Mouse (Mus musculus) mature B cell (primary cell): Measurements from ENCODE around the gene Trio.

ENCODE experiments used
- in situ Hi-C: fragments of 300-500 bp; cut with MboI; formaldehyde crosslinking; loops from 2 replicates; pipeline ENCODE4 v1.14.3; 2019

Gene Trio

GRCm38 (mm10) chr15:27945570-27945969 lies 80.1 kb downstream of the Trio start:
- in situ Hi-C loops, result no loop called here

- in situ Hi-C loops, result no loop called here
Observed at GRCm38 (mm10) chr15:27944898-27945297, 80.8 kb downstream of the Trio start.

- in situ Hi-C loops, result no loop called here
Observed at GRCm38 (mm10) chr15:27943486-27944195, 82.0 kb downstream of the Trio start.

DNA sequence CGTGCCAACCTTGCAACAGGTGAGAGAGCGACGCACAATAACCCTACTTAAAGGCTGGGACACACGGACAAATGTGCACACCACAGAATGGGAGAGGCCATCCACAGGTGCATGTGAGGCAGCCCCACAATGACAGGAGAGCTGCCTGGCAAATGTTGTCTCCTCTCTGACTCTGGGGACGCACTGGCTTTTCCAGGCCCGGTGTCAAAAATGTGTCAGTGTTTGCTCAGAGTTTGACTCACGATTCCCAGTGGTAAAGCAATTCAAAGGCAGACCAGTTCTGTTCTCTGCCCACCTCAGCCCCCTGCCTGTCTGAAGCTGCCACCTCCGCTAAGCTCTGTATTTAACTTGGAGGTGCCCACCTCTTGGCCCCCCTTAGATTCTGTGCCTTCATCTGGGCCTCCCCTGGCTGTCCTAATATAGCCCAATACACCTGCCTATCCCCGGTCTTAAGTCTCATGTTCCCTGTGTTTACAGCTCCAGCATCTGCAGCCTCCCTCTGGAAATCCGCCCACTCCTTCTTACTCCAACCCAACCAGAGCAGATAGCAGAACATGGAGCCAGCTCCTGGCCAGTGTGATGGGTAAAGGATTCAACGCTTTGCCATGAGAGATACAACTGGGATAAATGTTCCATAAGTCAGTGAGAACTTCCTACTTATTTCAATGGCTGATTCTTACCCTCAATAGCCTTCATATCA lies 83.3 kb downstream of the Trio start:
- in situ Hi-C loops, result no loop called here

GRCm38 (mm10) chr15:27941441-27941840 lies 84.2 kb downstream of the Trio start:
- in situ Hi-C loops, result no loop called here

DNA sequence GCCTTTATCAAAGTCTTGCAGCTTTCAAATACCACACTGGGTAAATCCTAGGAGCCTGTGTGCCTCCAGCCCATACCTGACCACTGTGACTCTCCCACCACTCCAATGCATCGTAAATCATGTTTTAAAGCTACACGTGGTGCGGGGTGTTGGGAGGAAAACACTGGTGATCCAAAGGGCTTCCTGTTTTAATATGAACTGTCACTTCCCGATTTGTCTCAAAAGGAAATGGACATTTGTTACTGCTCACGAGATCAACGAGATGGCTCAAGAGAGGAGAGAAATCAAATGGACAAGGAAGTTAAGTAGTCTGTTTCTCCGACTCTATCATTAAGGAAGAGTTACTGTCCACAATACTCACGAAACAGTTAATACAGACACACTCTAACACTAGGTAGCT lies 84.6 kb downstream of the Trio start:
- in situ Hi-C loops, result no loop called here

DNA sequence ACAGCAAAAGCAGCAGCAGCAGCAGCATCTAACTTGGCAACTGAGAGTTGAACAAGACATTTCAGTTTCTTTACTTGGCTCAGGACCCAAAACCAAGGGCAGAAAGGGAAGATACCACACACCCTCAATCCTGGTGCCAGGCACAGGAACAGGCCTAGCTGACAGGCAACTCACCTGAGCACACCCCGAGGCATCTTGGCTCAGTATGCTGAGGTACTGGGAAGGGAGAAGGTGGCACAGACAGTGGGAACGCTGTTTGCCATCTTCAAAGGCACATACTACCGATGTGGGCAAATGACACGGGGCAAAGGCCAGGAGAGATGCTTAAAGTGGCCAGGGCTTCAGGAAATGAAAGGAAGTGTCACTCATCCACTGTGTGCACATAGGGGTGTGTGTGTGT lies 85.6 kb downstream of the Trio start:
- in situ Hi-C loops, result no loop called here

- in situ Hi-C loops, result no loop called here
Observed at GRCm38 (mm10) chr15:27938886-27939285, 86.8 kb downstream of the Trio start.

DNA sequence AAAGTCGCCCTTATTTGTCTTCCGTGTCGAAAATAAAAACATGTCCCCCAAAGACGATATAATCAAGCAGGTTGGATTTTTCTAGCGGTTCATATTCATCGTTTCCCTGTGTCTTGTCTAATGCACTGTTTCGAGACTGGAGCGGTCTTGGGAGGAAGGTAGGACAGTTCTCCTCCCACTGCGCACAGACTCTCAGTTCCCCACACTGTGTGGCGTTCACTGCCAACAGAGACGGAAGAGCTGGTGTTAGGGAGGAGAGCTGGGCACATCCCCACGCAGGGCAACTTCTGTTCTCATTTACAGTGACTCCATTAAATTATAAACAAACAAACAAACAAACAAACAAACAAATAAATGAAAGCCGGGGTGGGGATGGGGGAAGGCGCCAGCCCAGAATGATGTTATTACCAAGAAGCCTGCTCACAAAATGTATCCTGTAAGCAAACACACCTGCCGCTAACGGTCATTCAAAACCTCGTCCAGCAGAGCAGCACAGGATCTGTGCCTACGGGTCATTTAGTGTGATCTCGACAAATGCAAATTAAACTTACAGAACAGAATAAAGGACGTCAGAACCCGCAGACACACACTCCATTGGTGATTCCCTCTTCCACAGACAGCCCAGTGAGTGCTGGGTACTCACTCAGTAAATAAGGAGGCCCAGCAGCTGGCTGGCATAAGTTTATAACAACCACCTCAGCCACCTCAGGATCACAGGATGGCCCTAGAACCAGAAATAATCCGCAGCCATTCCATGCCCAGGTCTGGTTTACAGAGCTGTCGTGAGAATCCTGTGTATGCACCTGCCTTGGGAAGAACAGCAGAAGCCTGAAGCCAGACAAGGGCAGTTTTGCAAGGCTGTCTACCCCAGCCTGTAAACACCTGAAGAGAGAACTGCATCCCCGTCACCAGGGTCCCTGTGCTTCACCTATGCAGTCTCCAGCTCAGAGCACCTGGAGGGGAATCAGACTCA lies 87.5 kb downstream of the Trio start:
- in situ Hi-C loops, result no loop called here

DNA sequence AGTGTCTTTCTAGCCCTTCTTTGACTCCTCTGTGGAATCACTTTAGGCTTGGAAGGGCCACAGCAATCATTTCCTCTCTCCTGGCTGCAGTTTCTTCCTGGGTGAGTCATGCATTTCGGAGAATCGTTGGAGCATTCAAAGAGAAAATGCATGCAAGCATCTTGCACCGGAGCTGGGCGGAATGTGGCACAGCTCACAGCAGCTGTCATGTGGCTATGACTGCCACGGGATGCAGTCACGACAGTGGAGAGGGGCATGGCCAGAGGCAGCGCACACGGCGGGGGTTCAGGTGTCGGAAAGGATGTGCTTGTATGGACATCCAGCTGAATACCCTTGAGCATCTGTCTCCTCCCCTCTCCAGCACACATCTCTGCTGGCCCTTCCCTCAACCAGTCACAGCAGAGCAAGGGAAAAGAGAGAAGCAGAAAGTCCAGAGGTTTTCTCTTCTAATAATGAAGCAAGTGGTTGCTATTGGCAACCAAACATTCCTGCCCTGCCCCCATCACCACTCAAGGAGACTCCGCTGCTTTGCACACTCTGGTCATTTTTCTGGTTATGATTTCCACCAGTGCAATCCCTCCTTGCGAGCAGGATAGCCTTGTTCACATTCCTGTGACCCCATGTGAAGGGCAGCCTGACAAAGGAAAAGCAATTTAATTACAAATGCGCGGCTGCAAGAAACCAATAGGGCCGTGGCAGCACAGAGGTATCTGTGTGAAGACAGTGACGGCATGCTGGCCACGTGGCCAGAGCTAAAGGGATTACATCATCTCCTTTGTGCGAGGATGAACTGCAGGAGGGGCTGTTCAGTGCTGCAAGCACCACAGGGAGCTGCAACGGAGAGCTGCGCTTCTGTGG lies 88.4 kb downstream of the Trio start:
- in situ Hi-C loops, result no loop called here

- in situ Hi-C loops, result no loop called here
Observed at GRCm38 (mm10) chr15:27935772-27936746, 89.6 kb downstream of the Trio start.

DNA sequence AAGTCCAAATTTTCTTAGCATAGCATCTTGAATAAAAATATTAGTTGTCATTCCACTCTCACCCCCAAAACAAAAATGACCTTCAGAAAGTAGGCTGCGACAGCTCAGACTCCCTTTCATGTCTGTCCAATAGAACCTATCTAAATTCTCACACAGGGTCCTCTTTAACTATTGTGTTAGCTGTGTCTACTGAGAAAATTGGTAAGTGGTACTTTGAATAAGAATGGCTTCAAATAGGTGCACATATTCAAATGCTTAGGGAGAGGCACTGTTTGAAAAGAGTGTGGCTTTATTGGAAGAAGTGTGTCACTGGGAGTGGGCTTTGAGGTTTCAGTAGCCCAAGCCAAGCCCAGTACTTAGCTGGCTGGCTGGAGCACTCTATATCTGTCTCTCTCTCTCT lies 92.4 kb downstream of the Trio start:
- in situ Hi-C loops, result no loop called here

- in situ Hi-C loops, result no loop called here
Observed at GRCm38 (mm10) chr15:27931891-27932290, 93.8 kb downstream of the Trio start.

- in situ Hi-C loops, result no loop called here
Observed at GRCm38 (mm10) chr15:27931459-27931858, 94.2 kb downstream of the Trio start.

GRCm38 (mm10) chr15:27927614-27928013 lies 98.0 kb downstream of the Trio start:
- in situ Hi-C loops, result no loop called here

- in situ Hi-C loops, result no loop called here
Observed at GRCm38 (mm10) chr15:27926941-27927340, 98.7 kb downstream of the Trio start.

- in situ Hi-C loops, result no loop called here
Observed at GRCm38 (mm10) chr15:27926450-27926849, 99.2 kb downstream of the Trio start.

DNA sequence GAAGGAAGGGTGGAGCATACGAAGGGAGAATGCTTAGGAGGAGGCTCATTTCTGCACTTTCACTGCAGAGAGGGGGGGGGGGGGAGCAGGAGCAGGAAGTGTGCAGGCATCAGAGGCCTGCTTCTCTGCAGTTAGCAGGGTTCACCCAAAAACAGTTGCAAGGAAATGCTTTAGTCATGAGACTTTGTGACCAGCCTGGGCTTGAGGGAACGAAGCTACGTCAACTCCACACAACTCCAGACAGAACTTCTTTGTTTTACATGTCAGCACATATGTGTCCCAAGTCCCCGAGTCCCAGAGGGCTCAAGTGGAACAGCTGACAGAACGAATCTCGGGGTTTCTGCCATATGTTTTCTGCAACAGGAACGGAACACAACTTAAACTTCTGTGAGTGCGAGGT lies 99.8 kb downstream of the Trio start:
- in situ Hi-C loops, result no loop called here

- in situ Hi-C loops, result no loop called here
Observed at GRCm38 (mm10) chr15:27925004-27925635, 100.5 kb downstream of the Trio start.

DNA sequence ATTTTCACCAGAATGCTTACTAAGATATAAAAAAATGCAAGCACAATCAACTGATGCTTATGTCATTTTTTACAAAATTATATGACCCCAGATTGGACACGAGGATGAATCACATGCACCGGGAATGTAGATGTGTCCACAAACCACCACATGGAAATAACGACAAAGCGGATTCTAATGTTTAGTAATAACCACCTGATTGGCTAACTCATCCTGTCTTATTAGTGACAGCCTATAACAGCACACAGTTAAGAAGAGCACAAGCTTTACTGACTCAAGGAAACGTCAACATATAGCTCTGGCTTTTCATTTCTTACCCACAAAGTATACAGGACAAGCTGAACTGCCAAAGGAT lies 101.7 kb downstream of the Trio start:
- in situ Hi-C loops, result loop anchor here (5.0 kb wide), 1 partner anchor 253 kb away; no protein-coding TSS in a partner anchor
